Mouse (Mus musculus): ENCODE results near the gene Pnkp. TPM values are rescaled to one million over a fixed set of nuclear protein-coding genes. Genes with fewer than 3 reads are reported as not detected.

The Pnkp gene
- polyA plus RNA-seq, 1 experiment from 2014 or later = 38.7 TPM

GRCm38 (mm10) chr7:44815721-44816469 is 41.0 kb upstream of the Pnkp start, which contains the start of the genes Nup62 and Il4i1:
TSS of gene Nup62 (plus strand) at chr7:44816088.
TSS of gene Il4i1 (plus strand) at chr7:44816387.
- peak within 1 kb of the TSS; percentile 62 for H3K4me2 ChIP-seq (replicated peaks; ENCODE audit: low read depth, low read length)
- H3K4me3 ChIP-seq (ENCODE audit: low read length) = peak within 1 kb of the TSS; percentile 63
- H3K4me1 ChIP-seq (ENCODE audit: insufficient read depth, low read length) = peaks cover 36% of the 10 kb centered on the region
- H3K36me3 ChIP-seq (ENCODE audit: insufficient read depth, low read length) = peaks cover 12% of the 10 kb centered on the region
- whole genome bisulfite sequencing = under 1% methylated on average over 59 of the region's 62 CpGs
- ATAC-seq (ENCODE audit: low FRiP score, low TSS enrichment) = peak; percentile 96
- peak within 1 kb of the TSS; percentile 97 for H3K27ac ChIP-seq (ENCODE audit: low read length)
- H3K9ac ChIP-seq (replicated peaks; ENCODE audit: low read length) = peak within 1 kb of the TSS; percentile 95
- no peaks in the 10 kb centered on the region for H3K9me3 ChIP-seq (ENCODE audit: low read length)
- H3K27me3 ChIP-seq (ENCODE audit: insufficient read depth, low read length) = no peaks in the 10 kb centered on the region

- peak within 1 kb of the TSS; percentile 97 for H3K27ac ChIP-seq (ENCODE audit: low read length)
- peak within 1 kb of the TSS; percentile 63 for H3K4me3 ChIP-seq (ENCODE audit: low read length)
- H3K9ac ChIP-seq (replicated peaks; ENCODE audit: low read length) = peak within 1 kb of the TSS; percentile 95
- H3K27me3 ChIP-seq (ENCODE audit: insufficient read depth, low read length) = no peaks in the 10 kb centered on the region
- peaks cover 11% of the 10 kb centered on the region for H3K36me3 ChIP-seq (ENCODE audit: insufficient read depth, low read length)
- peaks cover 36% of the 10 kb centered on the region for H3K4me1 ChIP-seq (ENCODE audit: insufficient read depth, low read length)
- WGBS = under 1% methylated on average over 45 of the region's 57 CpGs
- peak; percentile 44 for ATAC-seq (ENCODE audit: low FRiP score, low TSS enrichment)
- peak within 1 kb of the TSS; percentile 62 for H3K4me2 ChIP-seq (replicated peaks; ENCODE audit: low read depth, low read length)
- no peaks in the 10 kb centered on the region for H3K9me3 ChIP-seq (ENCODE audit: low read length)
Measured at GRCm38 (mm10) chr7:44816470-44817021, 40.4 kb upstream of the Pnkp start, which contains the start of gene Atf5. TSS of gene Atf5 (minus strand) at chr7:44816658.

- peak overlapping the region; percentile 62 for H3K4me2 ChIP-seq (replicated peaks; ENCODE audit: low read depth, low read length)
- peaks cover 8% of the 10 kb centered on the region for H3K36me3 ChIP-seq (ENCODE audit: insufficient read depth, low read length)
- H3K27ac ChIP-seq (ENCODE audit: low read length) = no peak overlapping the region
- peak overlapping the region; percentile 95 for H3K9ac ChIP-seq (replicated peaks; ENCODE audit: low read length)
- peaks cover 36% of the 10 kb centered on the region for H3K4me1 ChIP-seq (ENCODE audit: insufficient read depth, low read length)
- ATAC-seq (ENCODE audit: low FRiP score, low TSS enrichment) = no peak
- H3K4me3 ChIP-seq (ENCODE audit: low read length) = peak overlapping the region; percentile 63
- H3K9me3 ChIP-seq (ENCODE audit: low read length) = no peaks in the 10 kb centered on the region
- WGBS = 21% methylated on average over 3 of the region's 3 CpGs
- no peaks in the 10 kb centered on the region for H3K27me3 ChIP-seq (ENCODE audit: insufficient read depth, low read length)
Measured at GRCm38 (mm10) chr7:44817441-44817840, 39.5 kb upstream of the Pnkp start.

- peak overlapping the region; percentile 95; the same call in 1 of the 2 replicates for H3K9ac ChIP-seq (replicated peaks; ENCODE audit: low read length)
- peak overlapping the region; percentile 63 for H3K4me3 ChIP-seq (ENCODE audit: low read length)
- 46% methylated on average over 2 of the region's 2 CpGs for WGBS
- peaks cover 8% of the 10 kb centered on the region for H3K36me3 ChIP-seq (ENCODE audit: insufficient read depth, low read length)
- no peak overlapping the region for H3K27ac ChIP-seq (ENCODE audit: low read length)
- ATAC-seq (ENCODE audit: low FRiP score, low TSS enrichment) = no peak
- H3K4me2 ChIP-seq (replicated peaks; ENCODE audit: low read depth, low read length) = peak overlapping the region; percentile 62
- H3K27me3 ChIP-seq (ENCODE audit: insufficient read depth, low read length) = no peaks in the 10 kb centered on the region
- H3K9me3 ChIP-seq (ENCODE audit: low read length) = no peaks in the 10 kb centered on the region
- H3K4me1 ChIP-seq (ENCODE audit: insufficient read depth, low read length) = peaks cover 36% of the 10 kb centered on the region
Measured at GRCm38 (mm10) chr7:44818164-44818563, 38.8 kb upstream of the Pnkp start.

GRCm38 (mm10) chr7:44818751-44819235 is 38.1 kb upstream of the Pnkp start:
- H3K4me2 ChIP-seq (replicated peaks; ENCODE audit: low read depth, low read length) = peak overlapping the region; percentile 62
- no peak for ATAC-seq (ENCODE audit: low FRiP score, low TSS enrichment)
- H3K4me3 ChIP-seq (ENCODE audit: low read length) = peak overlapping the region; percentile 63
- H3K27me3 ChIP-seq (ENCODE audit: insufficient read depth, low read length) = no peaks in the 10 kb centered on the region
- H3K27ac ChIP-seq (ENCODE audit: low read length) = no peak overlapping the region
- 35% methylated on average over 6 of the region's 6 CpGs for WGBS
- H3K9me3 ChIP-seq (ENCODE audit: low read length) = no peaks in the 10 kb centered on the region
- H3K36me3 ChIP-seq (ENCODE audit: insufficient read depth, low read length) = peaks cover 6% of the 10 kb centered on the region
- H3K9ac ChIP-seq (replicated peaks; ENCODE audit: low read length) = peak overlapping the region; percentile 48
- peaks cover 36% of the 10 kb centered on the region for H3K4me1 ChIP-seq (ENCODE audit: insufficient read depth, low read length)

- Histone ChIP-seq H3K9me3 (ENCODE audit: low read length) (no peaks in the 10 kb centered on the region), H3K27me3 (ENCODE audit: insufficient read depth, low read length) (no peaks in the 10 kb centered on the region), H3K36me3 (ENCODE audit: insufficient read depth, low read length) (no peaks in the 10 kb centered on the region), H3K4me2 (replicated peaks; ENCODE audit: low read depth, low read length) (peak overlapping the region; percentile 62), H3K4me3 (ENCODE audit: low read length) (peak overlapping the region; percentile 63; the same call in 1 of the 2 replicates), H3K4me1 (ENCODE audit: insufficient read depth, low read length) (peaks cover 36% of the 10 kb centered on the region), H3K9ac (replicated peaks; ENCODE audit: low read length) (peak overlapping the region; percentile 48; the same call in 1 of the 2 replicates), H3K27ac (ENCODE audit: low read length) (no peak overlapping the region; the same call in 1 of the 2 replicates)
- 91% methylated on average over 2 of the region's 2 CpGs for WGBS
- no peak for ATAC-seq (ENCODE audit: low FRiP score, low TSS enrichment)
Measured at GRCm38 (mm10) chr7:44819391-44819790, 37.5 kb upstream of the Pnkp start.

- WGBS = 56% methylated on average over 5 of the region's 5 CpGs
- no peaks in the 10 kb centered on the region for H3K9me3 ChIP-seq (ENCODE audit: low read length)
- no peak overlapping the region; the same call in 1 of the 2 replicates for H3K9ac ChIP-seq (replicated peaks; ENCODE audit: low read length)
- H3K4me1 ChIP-seq (ENCODE audit: insufficient read depth, low read length) = peaks cover 34% of the 10 kb centered on the region
- no peaks in the 10 kb centered on the region for H3K36me3 ChIP-seq (ENCODE audit: insufficient read depth, low read length)
- no peak for ATAC-seq (ENCODE audit: low FRiP score, low TSS enrichment)
- H3K27ac ChIP-seq (ENCODE audit: low read length) = no peak overlapping the region
- H3K4me3 ChIP-seq (ENCODE audit: low read length) = no peak overlapping the region
- no peak overlapping the region for H3K4me2 ChIP-seq (replicated peaks; ENCODE audit: low read depth, low read length)
- no peaks in the 10 kb centered on the region for H3K27me3 ChIP-seq (ENCODE audit: insufficient read depth, low read length)
Measured at GRCm38 (mm10) chr7:44819863-44820262, 37.1 kb upstream of the Pnkp start.

- H3K4me2 ChIP-seq (replicated peaks; ENCODE audit: low read depth, low read length) = no peak overlapping the region
- H3K36me3 ChIP-seq (ENCODE audit: insufficient read depth, low read length) = no peaks in the 10 kb centered on the region
- no peak overlapping the region for H3K27ac ChIP-seq (ENCODE audit: low read length)
- peaks cover 31% of the 10 kb centered on the region for H3K4me1 ChIP-seq (ENCODE audit: insufficient read depth, low read length)
- no peak for ATAC-seq (ENCODE audit: low FRiP score, low TSS enrichment)
- H3K27me3 ChIP-seq (ENCODE audit: insufficient read depth, low read length) = no peaks in the 10 kb centered on the region
- WGBS = 79% methylated on average over 3 of the region's 3 CpGs
- H3K9me3 ChIP-seq (ENCODE audit: low read length) = no peaks in the 10 kb centered on the region
- no peak overlapping the region; the same call in 1 of the 2 replicates for H3K9ac ChIP-seq (replicated peaks; ENCODE audit: low read length)
- H3K4me3 ChIP-seq (ENCODE audit: low read length) = no peak overlapping the region
Measured at GRCm38 (mm10) chr7:44820525-44820924, 36.4 kb upstream of the Pnkp start.

- Histone ChIP-seq H3K4me2 (replicated peaks; ENCODE audit: low read depth, low read length) (no peak overlapping the region), H3K36me3 (ENCODE audit: insufficient read depth, low read length) (no peaks in the 10 kb centered on the region), H3K4me1 (ENCODE audit: insufficient read depth, low read length) (peaks cover 36% of the 10 kb centered on the region), H3K4me3 (ENCODE audit: low read length) (no peak overlapping the region), H3K9me3 (ENCODE audit: low read length) (no peaks in the 10 kb centered on the region), H3K9ac (replicated peaks; ENCODE audit: low read length) (no peak overlapping the region), H3K27me3 (ENCODE audit: insufficient read depth, low read length) (no peaks in the 10 kb centered on the region), H3K27ac (ENCODE audit: low read length) (no peak overlapping the region)
- ATAC-seq (ENCODE audit: low FRiP score, low TSS enrichment) = no peak
- 82% methylated on average over 7 of the region's 7 CpGs for WGBS
Measured at GRCm38 (mm10) chr7:44821666-44822448, 35.1 kb upstream of the Pnkp start.
